Mouse (Mus musculus) urinary bladder, adult 18-20 months (tissue): ENCODE results near the gene Vmn1r10.

Source experiments
- DNase-seq, 2 experiments: peaks; one replicate each; pipeline ENCODE4 v3.0.0; 2022; ENCODE audit warnings: low spot score in 2 of 2, mixed read lengths in 2 of 2

Gene Vmn1r10

GRCm38 (mm10) chr6:57109154-57109553 is at the start of gene Vmn1r10:
Gene Vmn1r10 (plus strand): TSS chr6:57109454.
- no peak for DNase-seq

GRCm38 (mm10) chr6:57063730-57064129 is 45.5 kb upstream of the Vmn1r10 start:
- peak in 1 of 2 experiments; percentile 2 for DNase-seq

GRCm38 (mm10) chr6:57066487-57066886 is 42.8 kb upstream of the Vmn1r10 start, which contains the start of gene Vmn1r9:
Gene Vmn1r9 (plus strand): TSS chr6:57066787.
- DNase-seq = no peak

- DNase-seq = no peak
Measured at GRCm38 (mm10) chr6:57106358-57106757, 2.9 kb upstream of the Vmn1r10 start.

- DNase-seq = no peak
Measured at GRCm38 (mm10) chr6:57133155-57133554, 23.9 kb downstream of the Vmn1r10 start, which contains the start of gene Vmn1r11. Gene Vmn1r11 (plus strand): TSS chr6:57133455.

- DNase-seq = no peak
Measured at GRCm38 (mm10) chr6:57156619-57157018, 47.4 kb downstream of the Vmn1r10 start, which contains the start of gene Vmn1r12. Gene Vmn1r12 (plus strand): TSS chr6:57156919.
